8 mouse cellular contexts compared by ENCODE assay signal in genomic region chr19:5567534-5568469, GRCm38 (mm10). TPM values are rescaled to one million over a fixed set of nuclear protein-coding genes. Genes with fewer than 3 reads are reported as not detected.
DNase-seq lines count a peak whose midpoint lies in the region; ATAC-seq and TF ChIP-seq lines count a peak whose summit lies in the region.

TSS of gene Ap5b1 (plus strand) at chr19:5568025.

- peak; percentile 98 for TF ChIP-seq CTCF in lung, postnatal 0 days (IDR thresholded peaks at IDR 0.05)

- under 1% methylated on average over 102 of the region's 102 CpGs for WGBS in hindbrain, embryonic 10.5 days
- under 1% methylated on average over 79 of the region's 102 CpGs for WGBS in lung, postnatal 0 days

- peaks cover 66% of the 10 kb centered on the region for H3K27me3 ChIP-seq in hindbrain, embryonic 10.5 days (ENCODE audit: insufficient read depth, poor library complexity, severe bottlenecking)
- no peaks in the 10 kb centered on the region for H3K27me3 ChIP-seq in lung, postnatal 0 days (replicated peaks; ENCODE audit: insufficient read depth, low read length)

- peak within 1 kb of the TSS; percentile 92 for H3K27ac ChIP-seq in hindbrain, embryonic 10.5 days
- peak within 1 kb of the TSS; percentile 94 for H3K27ac ChIP-seq in lung, postnatal 0 days (ENCODE audit: low read length)

- TF ChIP-seq EP300 in lung, postnatal 0 days (IDR thresholded peaks at IDR 0.05), result no peak

- peak within 1 kb of the TSS; percentile 63 for H3K9ac ChIP-seq in lung, postnatal 0 days (replicated peaks; ENCODE audit: low read depth)

- H3K4me1 ChIP-seq in hindbrain, embryonic 10.5 days (replicated peaks), result peaks cover 38% of the 10 kb centered on the region
- H3K4me1 ChIP-seq in lung, postnatal 0 days (ENCODE audit: insufficient read depth, low read depth, low read length), result peaks cover 4% of the 10 kb centered on the region

- peaks cover 12% of the 10 kb centered on the region; the same call in 1 of the 2 replicates for H3K36me3 ChIP-seq in hindbrain, embryonic 10.5 days
- peaks cover 6% of the 10 kb centered on the region; the same call in 1 of the 2 replicates for H3K36me3 ChIP-seq in lung, postnatal 0 days (ENCODE audit: insufficient read depth, low read length)

- H3K4me2 ChIP-seq in lung, postnatal 0 days (replicated peaks; ENCODE audit: low read depth, low read length), result peak within 1 kb of the TSS; percentile 91

- ATAC-seq in frontal cortex, adult (ENCODE audit: low TSS enrichment), result peak; percentile 74
- peak; percentile 93 for ATAC-seq in lung, postnatal 0 days

- H3K4me3 ChIP-seq in hindbrain, embryonic 10.5 days, result peak within 1 kb of the TSS; percentile 81
- peak within 1 kb of the TSS; percentile 78 for H3K4me3 ChIP-seq in lung, postnatal 0 days (ENCODE audit: low read depth, low read length)

- no peaks in the 10 kb centered on the region for H3K9me3 ChIP-seq in hindbrain, embryonic 10.5 days
- no peaks in the 10 kb centered on the region for H3K9me3 ChIP-seq in lung, postnatal 0 days (ENCODE audit: low read length)

- DNase-seq in MEL-GATA-1-ER (ENCODE audit: extremely low read depth, low read depth), result peak; percentile 60
- DNase-seq in cerebellum, adult 8-10 months, result peak; percentile 93
- DNase-seq in hindbrain, embryonic 10.5 days (ENCODE audit: low spot score), result peak; percentile 93
- DNase-seq in layer of hippocampus, adult 9-11 months, result peak; percentile 87
- peak; percentile 95 for DNase-seq in lung, postnatal 0 days (ENCODE audit: low spot score)
- peak; percentile 86 for DNase-seq in ovary, postnatal 14 days (ENCODE audit: low spot score)
- DNase-seq in thymus, postnatal 14 days, result peak; percentile 93

RNA-seq across cellular contexts. Expression of gene Ap5b1, which starts in this region (rescaled TPM):
- polyA plus RNA-seq in hindbrain, embryonic 10.5 days (2016; fragmentation: Nextera tagmentation; extraction: Ambion mirVana), result 1.6 and 2.6 TPM in 2 replicates
- polyA plus RNA-seq in lung, postnatal 0 days (2015; fragmentation: Nextera tagmentation; extraction: Ambion mirVana), result 3.9 and 4.3 TPM in 2 replicates

Comparison
In these comparisons a context has a peak if more than half of its experiments do, and no peak if none do; other contexts are left out.
1. Peak in every context shown above with its lines: DNase-seq, ATAC-seq, H3K4me3 ChIP-seq and H3K27ac ChIP-seq.